Mouse (Mus musculus) neural tube, embryonic 14.5 days (tissue): Measurements from ENCODE around the gene St3gal3. TPM values are rescaled to one million over a fixed set of nuclear protein-coding genes. Genes with fewer than 3 reads are reported as not detected.

ENCODE experiments used
- ATAC-seq: fragments of 200-750 bp; cut with Nextera tagmentation; 2 replicates; pipeline ENCODE4 v1.8.0; 2017; ENCODE audit warnings: low read depth, mild to moderate bottlenecking, moderate TSS enrichment, moderate library complexity
- H3K27ac ChIP-seq: fragments of 300-500 bp; sonication (generic); 2 replicates; pipeline ENCODE4 v1.5.1; 2014; ENCODE audit warnings: low read depth, mild to moderate bottlenecking, control low read depth, low read length, moderate library complexity, mixed read lengths
- H3K27me3 ChIP-seq: fragments of 300-500 bp; sonication (generic); 2 replicates; pipeline ENCODE4 v1.6.1; 2014; ENCODE audit warnings: low read length; ENCODE audit not compliant: control insufficient read depth, insufficient read depth
- H3K36me3 ChIP-seq: fragments of 300-500 bp; sonication (generic); 2 replicates; pipeline ENCODE4 v1.6.1; 2014; ENCODE audit warnings: low read length, mixed read lengths; ENCODE audit not compliant: control insufficient read depth, insufficient read depth
- H3K4me1 ChIP-seq: fragments of 300-500 bp; sonication (generic); 2 replicates; pipeline ENCODE4 v1.6.1; 2014; ENCODE audit warnings: low read length; ENCODE audit not compliant: control insufficient read depth, insufficient read depth
- H3K4me2 ChIP-seq: fragments of 300-500 bp; sonication (generic); 2 replicates; pipeline ENCODE4 v1.6.1; 2014; ENCODE audit warnings: mild to moderate bottlenecking, low read depth, low read length, control low read depth
- H3K4me3 ChIP-seq: fragments of 300-500 bp; sonication (generic); 2 replicates; pipeline ENCODE4 v1.5.1; 2014; ENCODE audit warnings: low read depth, low read length, control low read depth, mixed read lengths
- H3K9ac ChIP-seq: fragments of 300-500 bp; sonication (generic); replicated peaks from 2 replicates; pipeline ENCODE4 v1.6.1; 2014; ENCODE audit warnings: low read depth, mild to moderate bottlenecking, control low read depth, low read length, mixed read lengths
- H3K9me3 ChIP-seq: fragments of 300-500 bp; sonication (generic); 2 replicates; pipeline ENCODE4 v1.6.1; 2016; ENCODE audit warnings: low read length; ENCODE audit not compliant: control insufficient read depth
- WGBS: fragments of 180-500 bp; shearing (Covaris S2); extraction: QIAGEN DNeasy Blood & Tissue Kit; methylation state at CpG from one replicate; pipeline ENCODE4 v1.1.7; 2014; 5-methylcytosine and 5-hydroxymethylcytosine counted together
- polyA plus RNA-seq: library from polyadenylated mRNA; unstranded; fragments of >200 nt; fragmentation: Nextera tagmentation; extraction: Ambion mirVana; gene quantifications from 2 replicates; pipeline ENCODE4 v1.2.1, GENCODE M21; 2014

St3gal3 gene
- 10.0 and 10.6 TPM in 2 replicates for polyA plus RNA-seq

GRCm38 (mm10) chr4:118134485-118135365, at the start of gene St3gal3:
TSS of gene St3gal3 (minus strand) at chr4:118134914.
- H3K4me3 ChIP-seq, result peak within 1 kb of the TSS; percentile 95
- H3K27ac ChIP-seq, result peak within 1 kb of the TSS; percentile 85
- under 1% methylated on average over 78 of the region's 84 CpGs for WGBS
- H3K9ac ChIP-seq, result peak within 1 kb of the TSS; percentile 90
- peak; percentile 98 for ATAC-seq
- peaks cover 29% of the 10 kb centered on the region for H3K36me3 ChIP-seq
- peaks cover 13% of the 10 kb centered on the region for H3K4me1 ChIP-seq
- no peaks in the 10 kb centered on the region for H3K27me3 ChIP-seq
- peak within 1 kb of the TSS; percentile 80 for H3K4me2 ChIP-seq
- no peaks in the 10 kb centered on the region for H3K9me3 ChIP-seq

GRCm38 (mm10) chr4:118180301-118181080, 45.8 kb upstream of the St3gal3 start:
- WGBS, result 11% methylated on average over 17 of the region's 17 CpGs
- ATAC-seq, result peak; percentile 1; the same call in 1 of the 2 replicates

DNA sequence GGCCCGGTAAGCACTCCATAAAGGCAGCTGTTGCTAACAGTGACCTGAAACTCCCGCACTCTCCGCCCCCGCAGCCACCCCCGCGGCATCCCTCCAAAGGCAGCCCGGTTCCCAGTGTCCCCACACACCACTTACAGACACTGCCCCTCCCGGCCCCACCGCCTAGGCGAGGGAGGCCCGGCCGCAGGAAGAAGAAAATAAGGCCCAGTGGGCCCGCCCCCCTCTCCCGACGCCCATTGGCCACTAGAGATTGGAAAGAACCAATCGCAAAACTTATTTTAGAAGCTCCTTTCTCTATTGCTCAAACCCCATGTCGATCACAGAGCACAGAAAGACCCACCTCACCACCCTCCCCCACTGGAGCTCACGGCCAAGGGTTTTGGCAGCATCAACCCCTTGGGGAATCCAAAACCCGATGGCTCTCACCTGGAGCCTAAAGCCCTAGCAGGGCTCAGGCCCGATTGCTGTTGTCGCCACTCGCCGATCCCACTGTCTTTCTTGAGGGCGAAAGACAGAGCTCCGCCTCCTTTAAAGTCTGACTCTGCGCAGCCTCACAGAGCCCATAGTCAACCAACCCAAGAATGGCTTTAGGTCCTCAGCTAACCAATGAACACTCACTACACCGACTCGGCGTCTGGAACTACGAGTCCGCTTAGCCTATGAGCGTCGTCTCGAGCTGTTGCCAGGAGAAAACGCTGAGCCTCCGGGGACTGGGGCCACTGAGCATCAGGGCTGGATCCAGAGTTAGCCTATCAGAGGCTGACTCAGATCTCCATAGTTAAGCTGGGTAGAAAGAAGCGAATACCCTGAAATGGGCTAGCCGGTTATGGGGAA, 45.0 kb upstream of the St3gal3 start, which contains the start of gene Kdm4a:
TSS of gene Kdm4a (minus strand) at position 577 of the 834 bp plus-strand sequence.
- Histone ChIP-seq H3K36me3 (peaks cover 26% of the 10 kb centered on the region), H3K4me3 (peak within 1 kb of the TSS; percentile 61), H3K27me3 (no peaks in the 10 kb centered on the region), H3K4me1 (peaks cover 13% of the 10 kb centered on the region), H3K4me2 (peak within 1 kb of the TSS; percentile 73), H3K9ac (peak within 1 kb of the TSS; percentile 65), H3K27ac (peak within 1 kb of the TSS; percentile 87), H3K9me3 (no peaks in the 10 kb centered on the region)
- WGBS, result under 1% methylated on average over 38 of the region's 38 CpGs
- peak; percentile 99 for ATAC-seq

More at GRCm38 (mm10) chr4:118180301-118181080, 45.8 kb upstream of the St3gal3 start:
- Histone ChIP-seq H3K9ac (peak overlapping the region; percentile 22; the same call in 1 of the 2 replicates), H3K4me2 (peak overlapping the region; percentile 61), H3K4me1 (peaks cover 13% of the 10 kb centered on the region), H3K4me3 (peak overlapping the region; percentile 61), H3K9me3 (no peaks in the 10 kb centered on the region), H3K27me3 (no peaks in the 10 kb centered on the region), H3K36me3 (peaks cover 18% of the 10 kb centered on the region), H3K27ac (peak overlapping the region; percentile 72)

- no peaks in the 10 kb centered on the region for H3K27me3 ChIP-seq
- peaks cover 13% of the 10 kb centered on the region for H3K4me1 ChIP-seq
- peak overlapping the region; percentile 65 for H3K9ac ChIP-seq
- peak overlapping the region; percentile 73 for H3K4me2 ChIP-seq
- under 1% methylated on average over 12 of the region's 12 CpGs for WGBS
- no peaks in the 10 kb centered on the region for H3K9me3 ChIP-seq
- ATAC-seq, result no peak
- H3K27ac ChIP-seq, result peak overlapping the region; percentile 87
- peak overlapping the region; percentile 61 for H3K4me3 ChIP-seq
- peaks cover 30% of the 10 kb centered on the region for H3K36me3 ChIP-seq
These were observed 44.3 kb upstream of the St3gal3 start for GRCm38 (mm10) chr4:118178952-118179466.

GRCm38 (mm10) chr4:118172461-118172860, 37.7 kb upstream of the St3gal3 start:
- Histone ChIP-seq H3K27ac (no peak overlapping the region), H3K36me3 (peaks cover 90% of the 10 kb centered on the region), H3K4me1 (no peaks in the 10 kb centered on the region), H3K4me2 (no peak overlapping the region), H3K27me3 (no peaks in the 10 kb centered on the region), H3K9me3 (no peaks in the 10 kb centered on the region), H3K4me3 (no peak overlapping the region), H3K9ac (no peak overlapping the region)
- ATAC-seq, result no peak
- 94% methylated on average over 12 of the region's 12 CpGs for WGBS

DNA sequence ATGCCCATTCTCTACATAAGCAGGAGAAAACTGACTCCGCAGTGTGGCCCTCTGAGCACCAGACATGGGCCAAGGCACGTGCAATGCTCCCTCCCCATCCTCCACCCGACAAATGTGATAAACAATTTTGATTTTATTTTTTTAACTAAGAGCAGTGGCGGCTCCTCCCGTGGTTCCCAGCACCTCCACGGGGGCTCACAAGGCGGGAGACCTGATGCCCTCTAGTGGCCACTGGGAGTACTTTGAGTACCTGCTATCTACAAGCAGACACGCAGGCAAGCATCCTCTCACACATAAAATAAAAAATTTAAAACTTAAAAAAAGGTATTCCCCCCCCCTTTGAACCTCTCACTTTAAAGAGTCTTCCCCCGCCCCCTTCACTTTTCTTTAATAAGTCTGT, 36.3 kb upstream of the St3gal3 start:
- H3K27me3 ChIP-seq, result no peaks in the 10 kb centered on the region
- peaks cover 91% of the 10 kb centered on the region for H3K36me3 ChIP-seq
- 85% methylated on average over 9 of the region's 9 CpGs for WGBS
- no peaks in the 10 kb centered on the region for H3K9me3 ChIP-seq
- no peak overlapping the region for H3K27ac ChIP-seq
- no peak overlapping the region for H3K9ac ChIP-seq
- no peaks in the 10 kb centered on the region for H3K4me1 ChIP-seq
- no peak overlapping the region for H3K4me2 ChIP-seq
- no peak for ATAC-seq
- H3K4me3 ChIP-seq, result no peak overlapping the region

- H3K9me3 ChIP-seq, result no peaks in the 10 kb centered on the region
- 95% methylated on average over 12 of the region's 12 CpGs for WGBS
These were observed 27.4 kb upstream of the St3gal3 start for GRCm38 (mm10) chr4:118162123-118162522.

DNA sequence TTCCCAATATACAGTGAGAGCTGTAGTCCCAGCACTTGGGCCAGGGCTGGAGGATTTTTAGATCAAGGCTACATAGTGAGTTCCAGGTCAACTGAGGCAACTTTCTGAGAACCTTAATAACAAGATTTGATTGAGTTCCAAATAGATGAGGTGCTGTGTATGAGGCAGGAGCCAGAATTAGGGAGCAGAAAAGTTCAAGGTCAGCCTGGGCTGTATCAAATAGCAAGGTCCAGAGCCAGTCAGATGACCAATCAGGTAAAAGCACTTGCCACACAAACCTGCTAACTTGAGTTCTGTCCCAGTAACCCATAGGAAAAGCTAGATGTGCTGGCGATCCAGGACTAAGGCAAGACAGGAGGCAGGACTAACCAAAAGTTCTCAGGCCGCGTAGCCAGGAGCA, 23.0 kb upstream of the St3gal3 start:
- Histone ChIP-seq H3K4me3 (no peak overlapping the region), H3K36me3 (peaks cover 73% of the 10 kb centered on the region), H3K4me1 (no peaks in the 10 kb centered on the region), H3K4me2 (no peak overlapping the region), H3K27ac (no peak overlapping the region), H3K9me3 (no peaks in the 10 kb centered on the region), H3K27me3 (no peaks in the 10 kb centered on the region), H3K9ac (no peak overlapping the region)
- 96% methylated on average over 3 of the region's 3 CpGs for WGBS
- ATAC-seq, result no peak

More at GRCm38 (mm10) chr4:118162123-118162522, 27.4 kb upstream of the St3gal3 start:
- no peak for ATAC-seq
- H3K4me3 ChIP-seq, result no peak overlapping the region
- H3K36me3 ChIP-seq, result peaks cover 87% of the 10 kb centered on the region
- no peak overlapping the region for H3K4me2 ChIP-seq
- H3K4me1 ChIP-seq, result no peaks in the 10 kb centered on the region
- no peak overlapping the region for H3K9ac ChIP-seq
- H3K27ac ChIP-seq, result no peak overlapping the region
- no peaks in the 10 kb centered on the region for H3K27me3 ChIP-seq
